Mouse (Mus musculus) frontal cortex, adult (tissue): ENCODE measurements around the gene Zbtb20.
"Not testable (repeated sequence)": the region's sequence is repeated elsewhere in the genome, so short reads cannot be mapped to it uniquely, and the experiment has no call there.

ENCODE experiments used
- ATAC-seq: cut with Nextera tagmentation; 2 replicates; pipeline ENCODE4 v1.9.2; 2017; ENCODE audit warnings: mild to moderate bottlenecking, moderate library complexity, mixed read lengths; ENCODE audit not compliant: low TSS enrichment

Gene Zbtb20

GRCm38 (mm10) chr16:42910016-42910415, 34.3 kb downstream of the Zbtb20 start:
- ATAC-seq = no peak

- no peak for ATAC-seq
These were observed 35.0 kb downstream of the Zbtb20 start for GRCm38 (mm10) chr16:42910716-42911115.

GRCm38 (mm10) chr16:42911326-42911725, 35.6 kb downstream of the Zbtb20 start:
- ATAC-seq = no peak

- ATAC-seq = no peak
These were observed 36.1 kb downstream of the Zbtb20 start for GRCm38 (mm10) chr16:42911815-42912214.

- no peak for ATAC-seq
These were observed 37.6 kb downstream of the Zbtb20 start for GRCm38 (mm10) chr16:42913291-42913690.

- peak; percentile 92 for ATAC-seq
These were observed 38.9 kb downstream of the Zbtb20 start for GRCm38 (mm10) chr16:42914457-42915085.

- ATAC-seq = no peak
These were observed 44.5 kb downstream of the Zbtb20 start for GRCm38 (mm10) chr16:42919992-42920760.

- no peak for ATAC-seq
These were observed 45.8 kb downstream of the Zbtb20 start for GRCm38 (mm10) chr16:42921436-42921835.

GRCm38 (mm10) chr16:42938211-42938610, 62.5 kb downstream of the Zbtb20 start:
- no peak for ATAC-seq

- ATAC-seq = peak; percentile 79
These were observed 71.3 kb downstream of the Zbtb20 start for GRCm38 (mm10) chr16:42947016-42947415.

- ATAC-seq = not testable (repeated sequence)
These were observed 79.7 kb downstream of the Zbtb20 start for GRCm38 (mm10) chr16:42955401-42955800.

- no peak for ATAC-seq
These were observed 97.2 kb downstream of the Zbtb20 start for GRCm38 (mm10) chr16:42972872-42973271.

- ATAC-seq = no peak
These were observed 123.2 kb downstream of the Zbtb20 start for GRCm38 (mm10) chr16:42998896-42999295.

GRCm38 (mm10) chr16:43026351-43026750, 150.7 kb downstream of the Zbtb20 start:
- no peak for ATAC-seq

GRCm38 (mm10) chr16:43029243-43029642, 153.6 kb downstream of the Zbtb20 start:
- no peak for ATAC-seq

GRCm38 (mm10) chr16:43035709-43036108, 160.0 kb downstream of the Zbtb20 start:
- ATAC-seq = 0 out of 2 replicates have a peak, but pooled peaks have one; percentile 55

GRCm38 (mm10) chr16:43036510-43036909, 160.8 kb downstream of the Zbtb20 start:
- no peak for ATAC-seq

- no peak for ATAC-seq
These were observed 161.6 kb downstream of the Zbtb20 start for GRCm38 (mm10) chr16:43037320-43037719.

- no peak for ATAC-seq
These were observed 169.9 kb downstream of the Zbtb20 start for GRCm38 (mm10) chr16:43045611-43046010.

GRCm38 (mm10) chr16:43046686-43047085, 171.0 kb downstream of the Zbtb20 start:
- ATAC-seq = no peak

- ATAC-seq = no peak
These were observed 194.1 kb downstream of the Zbtb20 start for GRCm38 (mm10) chr16:43069666-43070295.

- ATAC-seq = no peak
These were observed 196.2 kb downstream of the Zbtb20 start for GRCm38 (mm10) chr16:43071875-43072274.
